Comparison of ENCODE assay signal across 15 mouse cellular contexts in the genomic region with DNA sequence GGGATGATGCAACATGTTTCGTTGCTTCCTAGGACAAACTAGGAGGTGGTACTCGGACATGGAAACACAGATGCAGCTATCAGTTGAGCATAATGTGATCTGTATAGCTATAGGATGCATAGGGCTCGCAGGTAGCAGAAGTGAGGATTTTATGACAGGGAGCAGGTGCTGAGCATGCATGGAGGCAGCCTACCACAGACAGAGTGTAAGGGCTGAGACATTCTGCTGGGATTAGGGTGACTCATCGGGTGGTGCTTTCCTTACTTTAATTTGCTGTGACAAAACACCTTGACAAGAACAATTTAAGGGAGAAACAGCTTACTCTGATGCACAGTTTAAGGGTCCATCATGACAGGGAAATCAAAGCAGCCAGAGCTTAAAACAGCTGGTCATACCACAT.
"Had no signal": no experiment of that assay in that cellular context is flagged by ENCODE, and none has a peak within 500 bp of the region (broad histone marks: within the 10 kb centered on the region; RNA-seq: fewer than 3 reads in every experiment).

No protein-coding gene starts in this region.

- H3K4me1 ChIP-seq: neural tube, embryonic 12.5 days; neural tube, embryonic 13.5 days; neural tube, embryonic 15.5 days; stomach, embryonic 15.5 days had no signal

- H3K9me3 ChIP-seq: neural tube, embryonic 12.5 days; neural tube, embryonic 13.5 days; neural tube, embryonic 15.5 days; stomach, embryonic 15.5 days had no signal

- H3K27ac ChIP-seq: neural tube, embryonic 12.5 days; neural tube, embryonic 13.5 days; neural tube, embryonic 15.5 days; stomach, embryonic 15.5 days; stomach, postnatal 0 days had no signal

- DNase-seq: retina, postnatal 1 day; right cerebral cortex, postnatal 14 days; right cerebral cortex, postnatal 4 days; spleen, adult 18-20 months; thymus, adult 18-20 months; thymus, adult 2 months; thymus, postnatal 14 days; thymus, postnatal 25 days; thymus, postnatal 36 days; thymus, postnatal 4 days had no signal

- H3K27me3 ChIP-seq: neural tube, embryonic 12.5 days; neural tube, embryonic 13.5 days; neural tube, embryonic 15.5 days; stomach, embryonic 15.5 days had no signal

- H3K36me3 ChIP-seq: neural tube, embryonic 12.5 days; neural tube, embryonic 13.5 days; neural tube, embryonic 15.5 days; stomach, embryonic 15.5 days had no signal

- H3K4me3 ChIP-seq: neural tube, embryonic 12.5 days; neural tube, embryonic 13.5 days; neural tube, embryonic 15.5 days; stomach, embryonic 15.5 days had no signal

- H3K9ac ChIP-seq: neural tube, embryonic 12.5 days; neural tube, embryonic 13.5 days; neural tube, embryonic 15.5 days; stomach, embryonic 15.5 days had no signal

- H3K4me2 ChIP-seq: neural tube, embryonic 12.5 days; neural tube, embryonic 13.5 days; neural tube, embryonic 15.5 days; stomach, embryonic 15.5 days had no signal
